Mouse (Mus musculus): ENCODE data around the gene Sephs2. TPM values are rescaled to one million over a fixed set of nuclear protein-coding genes. Genes with fewer than 3 reads are reported as not detected.

The Sephs2 gene
- polyA plus RNA-seq, 1 experiment from 2014 or later = 59.4 TPM

GRCm38 (mm10) chr7:127296098-127296497 lies 22.2 kb upstream of the Sephs2 start, which contains the start of gene Itgal:
Itgal (plus strand) TSS chr7:127296260.
- H3K4me2 ChIP-seq (ENCODE audit: low read length) = no peak within 1 kb of the TSS
- no peaks in the 10 kb centered on the region for H3K36me3 ChIP-seq (ENCODE audit: control insufficient read depth, insufficient read depth, low read length)
- 84% methylated on average over 11 of the region's 11 CpGs for WGBS
- no peak within 1 kb of the TSS for H3K9ac ChIP-seq (ENCODE audit: low read depth, low read length)
- H3K27me3 ChIP-seq (ENCODE audit: control insufficient read depth, insufficient read depth, low read depth, low read length) = no peaks in the 10 kb centered on the region
- no peaks in the 10 kb centered on the region for H3K9me3 ChIP-seq (replicated peaks; ENCODE audit: control insufficient read depth, low read length, poor library complexity, severe bottlenecking)
- H3K27ac ChIP-seq (ENCODE audit: low read length) = no peak within 1 kb of the TSS
- H3K4me3 ChIP-seq (ENCODE audit: low read depth, low read length) = no peak within 1 kb of the TSS
- ATAC-seq = no peak
- no peaks in the 10 kb centered on the region for H3K4me1 ChIP-seq (ENCODE audit: control insufficient read depth, insufficient read depth, low read length)

GRCm38 (mm10) chr7:127290142-127290541 lies 16.3 kb upstream of the Sephs2 start:
- Histone ChIP-seq H3K27ac (ENCODE audit: low read length) (no peak overlapping the region), H3K9me3 (replicated peaks; ENCODE audit: control insufficient read depth, low read length, poor library complexity, severe bottlenecking) (no peaks in the 10 kb centered on the region; the same call in 1 of the 2 replicates), H3K4me3 (ENCODE audit: low read depth, low read length) (no peak overlapping the region), H3K9ac (ENCODE audit: low read depth, low read length) (no peak overlapping the region), H3K27me3 (ENCODE audit: control insufficient read depth, insufficient read depth, low read depth, low read length) (no peaks in the 10 kb centered on the region), H3K36me3 (ENCODE audit: control insufficient read depth, insufficient read depth, low read length) (no peaks in the 10 kb centered on the region), H3K4me2 (ENCODE audit: low read length) (no peak overlapping the region), H3K4me1 (ENCODE audit: control insufficient read depth, insufficient read depth, low read length) (no peaks in the 10 kb centered on the region)
- 51% methylated on average over 8 of the region's 8 CpGs for WGBS
- no peak for ATAC-seq

DNA sequence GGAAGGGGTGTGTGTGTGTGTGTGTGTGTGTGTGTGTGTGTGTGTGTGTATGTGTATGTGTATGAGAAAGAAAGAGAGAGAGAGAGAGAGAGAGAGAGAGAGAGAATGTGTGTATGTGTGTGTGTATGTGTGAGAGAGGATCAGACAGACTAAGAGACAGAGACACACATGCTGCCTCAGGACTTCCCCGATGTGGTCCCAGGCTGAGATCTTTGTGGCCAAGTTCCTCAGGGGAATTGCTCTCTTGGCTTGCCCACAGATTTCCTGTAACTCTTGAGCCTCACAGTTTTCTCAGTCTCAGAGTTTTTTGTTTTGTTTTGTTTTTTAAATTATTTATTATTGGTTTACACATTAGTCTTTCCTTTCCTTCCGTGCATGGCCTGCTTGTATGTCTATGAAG lies 15.5 kb upstream of the Sephs2 start:
- Histone ChIP-seq H3K4me3 (ENCODE audit: low read depth, low read length) (no peak overlapping the region), H3K9me3 (replicated peaks; ENCODE audit: control insufficient read depth, low read length, poor library complexity, severe bottlenecking) (no peaks in the 10 kb centered on the region; the same call in 1 of the 2 replicates), H3K4me2 (ENCODE audit: low read length) (no peak overlapping the region), H3K36me3 (ENCODE audit: control insufficient read depth, insufficient read depth, low read length) (no peaks in the 10 kb centered on the region), H3K9ac (ENCODE audit: low read depth, low read length) (no peak overlapping the region), H3K27me3 (ENCODE audit: control insufficient read depth, insufficient read depth, low read depth, low read length) (no peaks in the 10 kb centered on the region), H3K27ac (ENCODE audit: low read length) (no peak overlapping the region), H3K4me1 (ENCODE audit: control insufficient read depth, insufficient read depth, low read length) (no peaks in the 10 kb centered on the region)
- no peak for ATAC-seq
- 81% methylated on average over 2 of the region's 2 CpGs for WGBS

GRCm38 (mm10) chr7:127287940-127288339 lies 14.1 kb upstream of the Sephs2 start:
- Histone ChIP-seq H3K4me2 (ENCODE audit: low read length) (no peak overlapping the region), H3K9me3 (replicated peaks; ENCODE audit: control insufficient read depth, low read length, poor library complexity, severe bottlenecking) (no peaks in the 10 kb centered on the region; the same call in 1 of the 2 replicates), H3K9ac (ENCODE audit: low read depth, low read length) (no peak overlapping the region), H3K4me1 (ENCODE audit: control insufficient read depth, insufficient read depth, low read length) (no peaks in the 10 kb centered on the region), H3K27me3 (ENCODE audit: control insufficient read depth, insufficient read depth, low read depth, low read length) (no peaks in the 10 kb centered on the region), H3K27ac (ENCODE audit: low read length) (no peak overlapping the region), H3K36me3 (ENCODE audit: control insufficient read depth, insufficient read depth, low read length) (no peaks in the 10 kb centered on the region), H3K4me3 (ENCODE audit: low read depth, low read length) (no peak overlapping the region)
- WGBS = 80% methylated on average over 1 of the region's 1 CpGs
- ATAC-seq = no peak

DNA sequence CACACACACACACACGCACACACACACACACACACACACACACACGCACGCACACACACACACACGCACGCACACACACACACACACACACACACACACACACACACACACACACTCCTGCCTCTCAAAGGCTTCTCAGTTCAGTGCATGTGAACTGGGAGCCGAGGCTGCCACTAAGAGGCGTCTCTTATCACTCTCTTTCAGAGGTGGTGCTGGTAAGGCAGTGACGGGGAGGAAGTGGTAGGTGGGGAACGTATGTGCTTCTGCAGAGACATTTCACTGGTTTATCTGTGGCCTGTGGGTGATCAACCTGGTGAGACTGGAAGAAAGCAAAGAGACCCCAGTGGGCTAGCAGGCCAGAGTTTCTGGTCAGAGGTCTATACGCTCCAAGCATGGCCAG lies 11.3 kb upstream of the Sephs2 start:
- Histone ChIP-seq H3K4me2 (ENCODE audit: low read length) (no peak overlapping the region), H3K4me3 (ENCODE audit: low read depth, low read length) (no peak overlapping the region), H3K36me3 (ENCODE audit: control insufficient read depth, insufficient read depth, low read length) (no peaks in the 10 kb centered on the region), H3K27ac (ENCODE audit: low read length) (no peak overlapping the region), H3K27me3 (ENCODE audit: control insufficient read depth, insufficient read depth, low read depth, low read length) (no peaks in the 10 kb centered on the region), H3K9me3 (replicated peaks; ENCODE audit: control insufficient read depth, low read length, poor library complexity, severe bottlenecking) (no peaks in the 10 kb centered on the region; the same call in 1 of the 2 replicates), H3K9ac (ENCODE audit: low read depth, low read length) (no peak overlapping the region), H3K4me1 (ENCODE audit: control insufficient read depth, insufficient read depth, low read length) (no peaks in the 10 kb centered on the region)
- ATAC-seq = no peak
- 85% methylated on average over 6 of the region's 10 CpGs for WGBS

DNA sequence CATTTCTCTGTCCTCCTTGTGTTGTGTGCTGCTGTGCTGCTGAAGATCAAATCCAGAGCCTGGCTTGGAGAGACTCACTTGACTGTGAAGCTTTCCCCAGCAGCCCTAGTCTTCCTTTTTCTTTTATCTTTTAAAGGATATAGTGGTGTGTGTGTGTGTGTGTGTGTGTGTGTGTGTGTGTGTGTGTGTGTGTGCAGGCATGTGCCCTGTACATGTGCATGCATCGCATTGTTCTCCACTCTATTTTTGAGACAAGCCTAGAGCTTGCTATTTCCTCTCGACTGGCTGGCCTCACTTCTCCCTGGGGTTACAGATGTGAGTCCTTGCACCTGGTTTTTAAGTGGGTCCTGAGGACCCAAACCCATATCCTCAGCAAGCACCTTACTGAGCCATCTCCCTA lies 8.3 kb upstream of the Sephs2 start:
- H3K27ac ChIP-seq (ENCODE audit: low read length) = no peak overlapping the region
- H3K27me3 ChIP-seq (ENCODE audit: control insufficient read depth, insufficient read depth, low read depth, low read length) = no peaks in the 10 kb centered on the region
- H3K36me3 ChIP-seq (ENCODE audit: control insufficient read depth, insufficient read depth, low read length) = no peaks in the 10 kb centered on the region
- no peak overlapping the region for H3K4me2 ChIP-seq (ENCODE audit: low read length)
- WGBS = 72% methylated on average over 2 of the region's 2 CpGs
- no peaks in the 10 kb centered on the region for H3K9me3 ChIP-seq (replicated peaks; ENCODE audit: control insufficient read depth, low read length, poor library complexity, severe bottlenecking)
- ATAC-seq = no peak
- no peaks in the 10 kb centered on the region for H3K4me1 ChIP-seq (ENCODE audit: control insufficient read depth, insufficient read depth, low read length)
- no peak overlapping the region for H3K4me3 ChIP-seq (ENCODE audit: low read depth, low read length)
- no peak overlapping the region for H3K9ac ChIP-seq (ENCODE audit: low read depth, low read length)

- Histone ChIP-seq H3K4me2 (ENCODE audit: low read length) (no peak overlapping the region), H3K9me3 (replicated peaks; ENCODE audit: control insufficient read depth, low read length, poor library complexity, severe bottlenecking) (no peaks in the 10 kb centered on the region)
These were observed 7.3 kb upstream of the Sephs2 start for GRCm38 (mm10) chr7:127281114-127281513.

GRCm38 (mm10) chr7:127280092-127280491 lies 6.2 kb upstream of the Sephs2 start:
- 84% methylated on average over 3 of the region's 3 CpGs for WGBS
- Histone ChIP-seq H3K4me3 (ENCODE audit: low read depth, low read length) (no peak overlapping the region), H3K4me1 (ENCODE audit: control insufficient read depth, insufficient read depth, low read length) (no peaks in the 10 kb centered on the region), H3K36me3 (ENCODE audit: control insufficient read depth, insufficient read depth, low read length) (no peaks in the 10 kb centered on the region), H3K27ac (ENCODE audit: low read length) (no peak overlapping the region), H3K9me3 (replicated peaks; ENCODE audit: control insufficient read depth, low read length, poor library complexity, severe bottlenecking) (no peaks in the 10 kb centered on the region), H3K27me3 (ENCODE audit: control insufficient read depth, insufficient read depth, low read depth, low read length) (no peaks in the 10 kb centered on the region), H3K9ac (ENCODE audit: low read depth, low read length) (no peak overlapping the region), H3K4me2 (ENCODE audit: low read length) (no peak overlapping the region)
- no peak for ATAC-seq

More at GRCm38 (mm10) chr7:127281114-127281513, 7.3 kb upstream of the Sephs2 start:
- no peak overlapping the region for H3K27ac ChIP-seq (ENCODE audit: low read length)
- H3K9ac ChIP-seq (ENCODE audit: low read depth, low read length) = no peak overlapping the region
- H3K27me3 ChIP-seq (ENCODE audit: control insufficient read depth, insufficient read depth, low read depth, low read length) = no peaks in the 10 kb centered on the region
- no peaks in the 10 kb centered on the region for H3K36me3 ChIP-seq (ENCODE audit: control insufficient read depth, insufficient read depth, low read length)
- no peaks in the 10 kb centered on the region for H3K4me1 ChIP-seq (ENCODE audit: control insufficient read depth, insufficient read depth, low read length)
- no peak overlapping the region for H3K4me3 ChIP-seq (ENCODE audit: low read depth, low read length)
- ATAC-seq = no peak
- WGBS = 83% methylated on average over 4 of the region's 4 CpGs

- no peaks in the 10 kb centered on the region for H3K36me3 ChIP-seq (ENCODE audit: control insufficient read depth, insufficient read depth, low read length)
- H3K9me3 ChIP-seq (replicated peaks; ENCODE audit: control insufficient read depth, low read length, poor library complexity, severe bottlenecking) = no peaks in the 10 kb centered on the region
- H3K27ac ChIP-seq (ENCODE audit: low read length) = no peak overlapping the region
- no peak overlapping the region for H3K4me2 ChIP-seq (ENCODE audit: low read length)
- H3K4me3 ChIP-seq (ENCODE audit: low read depth, low read length) = no peak overlapping the region
- peaks cover 3% of the 10 kb centered on the region; the same call in 1 of the 2 replicates for H3K4me1 ChIP-seq (ENCODE audit: control insufficient read depth, insufficient read depth, low read length)
- no peaks in the 10 kb centered on the region for H3K27me3 ChIP-seq (ENCODE audit: control insufficient read depth, insufficient read depth, low read depth, low read length)
- 20% methylated on average over 8 of the region's 8 CpGs for WGBS
- ATAC-seq = no peak
- H3K9ac ChIP-seq (ENCODE audit: low read depth, low read length) = no peak overlapping the region
These were observed 4.5 kb upstream of the Sephs2 start for GRCm38 (mm10) chr7:127278311-127278710.
